Mouse (Mus musculus) lung, embryonic 14.5 days (tissue): ENCODE data around the gene Cfap20. TPM values are rescaled to one million over a fixed set of nuclear protein-coding genes. Genes with fewer than 3 reads are reported as not detected.
"Not testable (repeated sequence)": the region's sequence is repeated elsewhere in the genome, so short reads cannot be mapped to it uniquely, and the experiment has no call there.

ENCODE experiments used
- ATAC-seq: fragments of 200-750 bp; cut with Nextera tagmentation; 2 replicates; pipeline ENCODE4 v1.8.0; 2017; ENCODE audit warnings: mild to moderate bottlenecking, moderate TSS enrichment, moderate library complexity; ENCODE audit not compliant: insufficient read depth
- DNase-seq: peaks from one replicate; pipeline ENCODE4 v3.0.0-alpha.2; 2015
- H3K27ac ChIP-seq: fragments of 300-500 bp; sonication (generic); 2 replicates; pipeline ENCODE4 v1.5.1; 2014; ENCODE audit warnings: low read depth, mild to moderate bottlenecking, moderate library complexity
- H3K27me3 ChIP-seq: fragments of 300-500 bp; sonication (generic); 2 replicates; pipeline ENCODE4 v1.6.1; 2014; ENCODE audit warnings: low read length, control low read depth; ENCODE audit not compliant: insufficient read depth
- H3K36me3 ChIP-seq: fragments of 300-500 bp; sonication (generic); 2 replicates; pipeline ENCODE4 v1.6.1; 2014; ENCODE audit warnings: control low read depth; ENCODE audit not compliant: insufficient read depth
- H3K4me1 ChIP-seq: fragments of 300-500 bp; sonication (generic); 2 replicates; pipeline ENCODE4 v1.6.1; 2014; ENCODE audit warnings: antibody characterized with exemption, control low read depth; ENCODE audit not compliant: insufficient read depth
- H3K4me2 ChIP-seq: fragments of 300-500 bp; sonication (generic); 2 replicates; pipeline ENCODE4 v1.6.1; 2014; ENCODE audit warnings: mild to moderate bottlenecking
- H3K4me3 ChIP-seq: fragments of 300-500 bp; sonication (generic); 2 replicates; pipeline ENCODE4 v1.5.1; 2014; ENCODE audit warnings: low read depth, low read length
- H3K9ac ChIP-seq: fragments of 300-500 bp; sonication (generic); 2 replicates; pipeline ENCODE4 v1.6.1; 2014
- H3K9me3 ChIP-seq: fragments of 300-500 bp; sonication (generic); 2 replicates; pipeline ENCODE4 v1.6.1; 2016; ENCODE audit warnings: low read depth, low read length, control low read depth
- CTCF ChIP-seq: IDR thresholded peaks from 2 replicates; pipeline ENCODE4 v1.5.1; 2016; ENCODE audit warnings: antibody characterized with exemption, low read depth
- WGBS: fragments of 180-500 bp; shearing (Covaris S2); extraction: QIAGEN DNeasy Blood & Tissue Kit; methylation state at CpG from one replicate; pipeline ENCODE4 v1.1.7; 2014; 5-methylcytosine and 5-hydroxymethylcytosine counted together
- polyA plus RNA-seq: library from polyadenylated mRNA; unstranded; fragments of >200 nt; fragmentation: Nextera tagmentation; extraction: Ambion mirVana; gene quantifications from 2 replicates; pipeline ENCODE4 v1.2.1, GENCODE M21; 2014

Gene Cfap20
- polyA plus RNA-seq, 1 experiment from 2014 or later: 162 TPM

DNA sequence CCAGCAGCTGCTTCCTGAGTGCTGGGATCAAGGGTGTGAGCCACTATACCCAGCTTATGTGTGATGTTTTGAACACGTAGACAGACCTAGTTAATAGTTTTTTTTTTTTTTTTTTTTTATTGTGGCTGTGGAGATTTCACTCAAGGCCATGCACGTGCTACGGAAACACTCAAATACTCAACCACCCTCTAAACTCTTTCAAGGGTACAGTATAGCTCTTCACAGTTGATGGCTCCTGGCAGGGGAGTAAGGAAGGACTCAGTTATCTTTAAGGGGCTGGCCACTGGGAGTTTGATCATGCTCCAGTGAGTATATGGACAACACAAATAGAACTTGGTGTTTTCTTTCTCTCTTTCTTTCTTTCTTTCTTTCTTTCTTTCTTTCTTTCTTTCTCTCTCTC lies 50.2 kb downstream of the Cfap20 start:
- no peaks in the 10 kb centered on the region for H3K9me3 ChIP-seq
- DNase-seq (no peak), ATAC-seq (no peak)
- no peaks in the 10 kb centered on the region for H3K4me1 ChIP-seq
- no peak overlapping the region for H3K4me3 ChIP-seq
- no peaks in the 10 kb centered on the region for H3K36me3 ChIP-seq
- no peak overlapping the region for H3K27ac ChIP-seq
- H3K27me3 ChIP-seq: no peaks in the 10 kb centered on the region
- no peak overlapping the region for H3K9ac ChIP-seq
- no peak overlapping the region for H3K4me2 ChIP-seq
- no peak for TF ChIP-seq CTCF
- 65% methylated on average over 3 of the region's 3 CpGs for WGBS

DNA sequence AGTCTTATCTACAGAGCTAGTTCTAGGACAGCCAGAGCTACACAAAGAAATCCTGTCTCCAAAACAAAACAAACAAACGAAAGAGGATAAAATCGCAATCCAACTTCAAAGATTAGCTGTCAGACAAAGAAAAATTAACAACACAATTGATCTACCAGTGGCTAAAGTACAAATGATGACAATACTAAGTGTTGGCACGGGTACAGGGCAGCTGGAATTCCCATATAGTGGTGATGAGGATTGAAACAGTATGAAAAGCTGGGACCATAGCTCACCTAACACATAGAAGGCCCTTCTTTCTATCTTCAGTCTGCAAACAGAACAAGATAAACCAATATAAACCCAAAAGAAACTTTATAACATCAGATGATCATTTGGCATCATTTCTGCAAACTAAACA lies 53.1 kb downstream of the Cfap20 start:
- H3K4me1 ChIP-seq: peaks cover 12% of the 10 kb centered on the region
- no peaks in the 10 kb centered on the region for H3K9me3 ChIP-seq
- WGBS: 63% methylated on average over 3 of the region's 3 CpGs
- no peak for ATAC-seq
- no peak overlapping the region for H3K27ac ChIP-seq
- no peak for DNase-seq
- H3K27me3 ChIP-seq: no peaks in the 10 kb centered on the region
- no peak for TF ChIP-seq CTCF
- H3K9ac ChIP-seq: no peak overlapping the region
- H3K4me2 ChIP-seq: no peak overlapping the region
- H3K36me3 ChIP-seq: no peaks in the 10 kb centered on the region
- no peak overlapping the region for H3K4me3 ChIP-seq

DNA sequence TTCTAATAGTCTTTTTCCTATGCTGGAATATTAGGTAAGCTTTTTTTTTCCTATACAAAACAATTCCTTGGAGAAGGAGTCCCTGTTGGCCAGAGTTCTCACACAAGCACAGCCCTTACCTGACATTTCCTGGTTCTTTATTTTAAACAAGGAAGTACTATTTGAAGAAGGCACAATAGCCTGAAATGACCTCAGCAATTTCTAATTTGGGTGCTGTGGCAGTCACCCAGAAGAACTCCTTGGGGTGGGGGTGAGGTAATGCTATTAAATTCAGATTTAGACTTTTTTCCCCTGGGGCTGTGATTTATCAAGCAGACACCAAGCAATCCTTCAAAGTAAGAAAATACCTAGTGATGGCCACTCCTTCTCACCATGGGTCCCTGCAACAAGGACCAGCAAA lies 53.7 kb downstream of the Cfap20 start:
- Histone ChIP-seq H3K36me3 (no peaks in the 10 kb centered on the region), H3K9me3 (no peaks in the 10 kb centered on the region)

DNA sequence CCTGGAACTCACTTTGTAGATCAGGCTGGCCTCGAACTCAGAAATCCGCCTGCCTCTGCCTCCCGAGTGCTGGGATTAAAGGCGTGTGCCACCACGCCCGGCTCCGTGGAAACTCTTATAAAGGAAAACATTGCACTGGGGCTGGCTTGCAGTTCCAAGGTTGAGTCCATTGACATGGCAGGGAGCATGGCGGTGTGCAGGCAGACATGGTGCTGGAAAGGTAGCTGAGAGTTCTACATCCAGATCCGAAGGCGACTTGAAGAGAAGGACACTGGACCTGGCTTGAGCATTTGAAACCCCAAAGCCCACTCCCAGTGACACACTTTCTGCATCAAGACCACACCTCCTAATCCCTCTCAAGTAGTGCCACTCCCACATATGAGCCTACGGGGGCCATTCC lies 55.7 kb downstream of the Cfap20 start:
- H3K4me1 ChIP-seq: peaks cover 12% of the 10 kb centered on the region
- not testable (repeated sequence) for H3K9me3 ChIP-seq, H3K4me2 ChIP-seq, H3K4me3 ChIP-seq, H3K27me3 ChIP-seq, H3K36me3 ChIP-seq, H3K27ac ChIP-seq, ATAC-seq, H3K9ac ChIP-seq, DNase-seq
- WGBS: 91% methylated on average over 11 of the region's 11 CpGs

More for the DNA sequence above, 53.7 kb downstream of the Cfap20 start:
- no peak overlapping the region for H3K9ac ChIP-seq
- ATAC-seq (no peak), DNase-seq (no peak)
- H3K27me3 ChIP-seq: no peaks in the 10 kb centered on the region
- peaks cover 12% of the 10 kb centered on the region for H3K4me1 ChIP-seq
- no peak for TF ChIP-seq CTCF
- no peak overlapping the region for H3K4me3 ChIP-seq
- no peak overlapping the region for H3K4me2 ChIP-seq
- H3K27ac ChIP-seq: no peak overlapping the region

DNA sequence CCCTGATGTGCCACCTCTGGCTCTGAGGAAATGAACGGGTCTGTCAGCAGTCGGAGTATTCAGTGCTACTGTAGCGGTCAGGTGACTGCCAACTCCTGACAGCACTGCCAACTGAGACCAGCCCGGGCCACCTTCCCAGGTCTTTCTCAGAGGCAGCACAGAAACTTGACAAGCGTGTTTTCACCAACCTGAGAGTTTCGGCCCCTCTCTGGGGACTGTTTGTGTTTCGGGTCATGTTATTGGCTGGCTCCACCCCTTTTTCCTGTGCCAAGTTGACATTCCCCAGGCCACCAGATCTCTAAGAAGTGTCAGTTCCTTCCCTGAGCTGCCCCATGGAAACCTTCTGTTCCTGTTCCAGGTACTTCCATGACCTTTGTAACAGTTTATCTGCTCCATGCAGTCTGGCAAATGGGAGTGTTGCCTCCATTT lies 56.8 kb downstream of the Cfap20 start:
- H3K36me3 ChIP-seq: no peaks in the 10 kb centered on the region
- TF ChIP-seq CTCF: no peak
- peak; percentile 77 for DNase-seq
- H3K4me2 ChIP-seq: peak overlapping the region; percentile 23
- peaks cover 12% of the 10 kb centered on the region for H3K4me1 ChIP-seq
- no peaks in the 10 kb centered on the region for H3K9me3 ChIP-seq
- no peak overlapping the region for H3K4me3 ChIP-seq
- peak overlapping the region; percentile 80 for H3K27ac ChIP-seq
- H3K27me3 ChIP-seq: no peaks in the 10 kb centered on the region
- no peak overlapping the region for H3K9ac ChIP-seq
- WGBS: 10% methylated on average over 7 of the region's 7 CpGs
- peak; percentile 85 for ATAC-seq

DNA sequence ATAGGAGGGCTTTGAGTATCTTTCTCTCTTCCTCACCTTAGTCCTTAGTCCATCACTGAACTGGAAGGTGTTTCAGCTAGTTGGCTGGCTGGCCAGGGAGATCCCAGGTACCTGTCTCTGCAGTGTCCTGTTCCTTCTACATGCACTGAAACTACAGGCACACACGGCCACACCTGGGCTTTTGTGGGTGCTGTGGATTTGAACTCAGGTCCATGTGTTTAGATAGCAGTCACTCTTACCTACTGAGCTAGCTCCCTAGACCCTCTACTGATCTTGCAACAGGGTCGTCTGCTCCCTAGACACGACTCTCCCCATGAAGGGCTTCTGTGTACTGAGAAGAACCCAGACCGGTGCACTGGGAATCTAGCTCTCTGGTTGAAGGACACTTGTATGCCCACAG lies 57.6 kb downstream of the Cfap20 start:
- Histone ChIP-seq H3K4me3 (no peak overlapping the region), H3K9ac (no peak overlapping the region), H3K4me2 (no peak overlapping the region; the same call in 1 of the 2 replicates), H3K9me3 (no peaks in the 10 kb centered on the region), H3K27me3 (no peaks in the 10 kb centered on the region), H3K4me1 (peaks cover 12% of the 10 kb centered on the region), H3K27ac (peak overlapping the region; percentile 80), H3K36me3 (peaks cover 3% of the 10 kb centered on the region; the same call in 1 of the 2 replicates)
- DNase-seq: no peak
- no peak for ATAC-seq
- no peak for TF ChIP-seq CTCF
- 60% methylated on average over 4 of the region's 4 CpGs for WGBS

DNA sequence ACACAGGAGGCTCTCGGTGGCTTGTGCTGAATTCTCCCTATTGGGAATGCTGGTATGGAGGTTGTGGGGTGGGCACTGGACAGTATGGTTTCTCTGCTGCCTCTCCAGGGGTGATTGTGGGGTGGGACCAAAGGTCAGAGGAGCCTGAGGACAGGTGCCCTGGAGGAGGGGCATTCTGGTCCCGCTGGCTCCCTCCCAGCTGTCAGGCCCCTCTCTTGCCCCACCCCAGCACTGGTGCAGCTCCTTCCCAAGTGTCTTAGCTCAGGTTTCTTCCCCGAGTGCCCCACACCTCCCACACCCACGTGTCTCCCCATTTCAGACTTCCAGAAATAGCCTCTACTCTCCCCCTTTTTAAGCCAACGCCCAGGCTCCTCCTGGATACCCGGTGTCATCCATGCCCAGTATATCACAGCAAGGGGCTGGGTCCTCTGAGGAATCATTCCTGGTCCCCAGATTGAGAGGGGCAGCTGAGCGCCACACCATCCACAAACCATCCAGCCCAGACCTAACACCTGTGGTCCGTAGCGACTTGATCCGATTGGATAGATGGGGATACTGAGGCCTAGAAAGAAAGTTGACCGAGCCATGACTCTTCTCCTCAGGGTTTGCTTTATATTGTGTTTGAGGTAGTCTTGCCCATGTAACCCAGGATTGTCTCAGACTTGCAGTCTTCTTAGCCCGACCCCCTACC lies 58.2 kb downstream of the Cfap20 start:
- H3K9ac ChIP-seq: no peak overlapping the region
- 0 out of 2 replicates have a peak overlapping the region, but pooled peaks have one; percentile 80 for H3K27ac ChIP-seq
- peaks cover 12% of the 10 kb centered on the region for H3K4me1 ChIP-seq

More for the DNA sequence above, 58.2 kb downstream of the Cfap20 start:
- H3K9me3 ChIP-seq: no peaks in the 10 kb centered on the region
- no peak for TF ChIP-seq CTCF
- H3K27me3 ChIP-seq: no peaks in the 10 kb centered on the region
- no peak overlapping the region for H3K4me3 ChIP-seq
- no peak for DNase-seq
- H3K36me3 ChIP-seq: peaks cover 10% of the 10 kb centered on the region; the same call in 1 of the 2 replicates
- no peak overlapping the region for H3K4me2 ChIP-seq
- ATAC-seq: no peak
- 76% methylated on average over 12 of the region's 12 CpGs for WGBS
